Mouse (Mus musculus): ENCODE results near the gene Zfhx3.

DNA sequence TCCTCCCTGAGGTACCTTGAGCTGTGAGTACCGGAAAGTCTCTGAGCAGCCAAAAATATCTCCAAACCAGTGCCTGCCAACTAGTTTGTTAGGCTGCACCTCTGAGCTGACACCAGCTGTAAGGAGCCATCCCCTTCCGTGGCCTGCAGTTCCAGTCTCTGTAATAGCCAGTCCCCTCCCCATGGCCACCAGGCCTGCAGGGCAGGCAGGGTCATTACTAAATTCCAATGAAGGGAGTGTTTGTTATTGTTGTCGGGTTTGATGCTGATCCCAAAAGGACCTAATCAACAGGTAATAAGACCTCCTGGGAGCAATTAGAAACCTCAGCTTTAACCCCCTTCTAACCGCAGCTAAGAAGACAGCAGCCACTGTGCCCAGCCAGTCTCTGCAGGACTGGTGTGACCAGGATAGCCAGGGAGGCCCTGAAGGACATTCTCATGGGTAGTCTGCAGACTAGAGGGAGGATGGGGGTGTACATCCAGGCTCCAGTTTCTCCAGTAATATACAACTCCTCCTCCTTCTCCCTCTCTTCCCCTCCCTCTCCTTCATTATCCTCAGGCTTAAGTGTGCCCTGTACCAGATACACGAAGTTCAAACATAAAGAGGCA, 719.1 kb downstream of the Zfhx3 start:
- TF ChIP-seq CTCF (IDR thresholded peaks at IDR 0.05; ENCODE audit: low read depth, low read length) (no peak), POLR2A (IDR thresholded peaks at IDR 0.05; ENCODE audit: insufficient read depth, low read length) (no peak)
